Mouse (Mus musculus): ENCODE results near the gene Bicc1. TPM values are rescaled to one million over a fixed set of nuclear protein-coding genes. Genes with fewer than 3 reads are reported as not detected.

Gene Bicc1
- polyA plus RNA-seq, 1 experiment from 2014 or later = 8.5 TPM

- ATAC-seq (ENCODE audit: insufficient read depth, low FRiP score, low TSS enrichment) (no peak), DNase-seq (ENCODE audit: low spot score) (no peak)
- Histone ChIP-seq H3K9me3 (ENCODE audit: control insufficient read depth, low read length) (no peaks in the 10 kb centered on the region), H3K27ac (ENCODE audit: low read depth, low read length) (no peak overlapping the region), H3K9ac (ENCODE audit: low read length) (no peak overlapping the region), H3K4me2 (ENCODE audit: low read depth) (no peak overlapping the region), H3K27me3 (ENCODE audit: control insufficient read depth, insufficient read depth, low read length) (no peaks in the 10 kb centered on the region), H3K4me3 (ENCODE audit: low read depth, low read length) (no peak overlapping the region), H3K36me3 (ENCODE audit: control insufficient read depth, insufficient read depth, low read length) (no peaks in the 10 kb centered on the region), H3K4me1 (ENCODE audit: control insufficient read depth, insufficient read depth, low read length) (no peaks in the 10 kb centered on the region)
- WGBS = 98% methylated on average over 2 of the region's 2 CpGs
Observed at GRCm38 (mm10) chr10:70994135-70994497, 165.4 kb downstream of the Bicc1 start.

- Histone ChIP-seq H3K36me3 (ENCODE audit: control insufficient read depth, insufficient read depth, low read length) (no peaks in the 10 kb centered on the region), H3K27ac (ENCODE audit: low read depth, low read length) (no peak overlapping the region), H3K9me3 (ENCODE audit: control insufficient read depth, low read length) (no peaks in the 10 kb centered on the region), H3K27me3 (ENCODE audit: control insufficient read depth, insufficient read depth, low read length) (no peaks in the 10 kb centered on the region), H3K9ac (ENCODE audit: low read length) (no peak overlapping the region), H3K4me2 (ENCODE audit: low read depth) (no peak overlapping the region), H3K4me1 (ENCODE audit: control insufficient read depth, insufficient read depth, low read length) (no peaks in the 10 kb centered on the region), H3K4me3 (ENCODE audit: low read depth, low read length) (no peak overlapping the region)
- 82% methylated on average over 6 of the region's 6 CpGs for WGBS
- no peak for DNase-seq (ENCODE audit: low spot score)
- ATAC-seq (ENCODE audit: insufficient read depth, low FRiP score, low TSS enrichment) = no peak
Observed at GRCm38 (mm10) chr10:70993497-70994134, 165.9 kb downstream of the Bicc1 start.

GRCm38 (mm10) chr10:70987396-70987795, 172.1 kb downstream of the Bicc1 start:
- no peaks in the 10 kb centered on the region for H3K4me1 ChIP-seq (ENCODE audit: control insufficient read depth, insufficient read depth, low read length)
- H3K27me3 ChIP-seq (ENCODE audit: control insufficient read depth, insufficient read depth, low read length) = no peaks in the 10 kb centered on the region
- ATAC-seq (ENCODE audit: insufficient read depth, low FRiP score, low TSS enrichment) (no peak), DNase-seq (ENCODE audit: low spot score) (no peak)
- H3K27ac ChIP-seq (ENCODE audit: low read depth, low read length) = no peak overlapping the region
- no peaks in the 10 kb centered on the region for H3K36me3 ChIP-seq (ENCODE audit: control insufficient read depth, insufficient read depth, low read length)
- 83% methylated on average over 5 of the region's 5 CpGs for WGBS
- no peak overlapping the region for H3K4me3 ChIP-seq (ENCODE audit: low read depth, low read length)
- H3K4me2 ChIP-seq (ENCODE audit: low read depth) = no peak overlapping the region
- H3K9me3 ChIP-seq (ENCODE audit: control insufficient read depth, low read length) = no peaks in the 10 kb centered on the region
- H3K9ac ChIP-seq (ENCODE audit: low read length) = no peak overlapping the region

GRCm38 (mm10) chr10:70983036-70983670, 176.3 kb downstream of the Bicc1 start:
- ATAC-seq (ENCODE audit: insufficient read depth, low FRiP score, low TSS enrichment) (no peak), DNase-seq (ENCODE audit: low spot score) (no peak)
- no peaks in the 10 kb centered on the region for H3K36me3 ChIP-seq (ENCODE audit: control insufficient read depth, insufficient read depth, low read length)
- no peaks in the 10 kb centered on the region for H3K4me1 ChIP-seq (ENCODE audit: control insufficient read depth, insufficient read depth, low read length)
- H3K9ac ChIP-seq (ENCODE audit: low read length) = no peak overlapping the region
- no peaks in the 10 kb centered on the region for H3K27me3 ChIP-seq (ENCODE audit: control insufficient read depth, insufficient read depth, low read length)
- H3K4me2 ChIP-seq (ENCODE audit: low read depth) = no peak overlapping the region
- 78% methylated on average over 11 of the region's 11 CpGs for WGBS
- H3K27ac ChIP-seq (ENCODE audit: low read depth, low read length) = no peak overlapping the region
- H3K4me3 ChIP-seq (ENCODE audit: low read depth, low read length) = no peak overlapping the region
- no peaks in the 10 kb centered on the region for H3K9me3 ChIP-seq (ENCODE audit: control insufficient read depth, low read length)

- no peak overlapping the region for H3K9ac ChIP-seq (ENCODE audit: low read length)
- H3K4me2 ChIP-seq (ENCODE audit: low read depth) = no peak overlapping the region
- DNase-seq (ENCODE audit: low spot score) (no peak), ATAC-seq (ENCODE audit: insufficient read depth, low FRiP score, low TSS enrichment) (no peak)
- WGBS = 94% methylated on average over 7 of the region's 7 CpGs
- no peaks in the 10 kb centered on the region for H3K9me3 ChIP-seq (ENCODE audit: control insufficient read depth, low read length)
- H3K27me3 ChIP-seq (ENCODE audit: control insufficient read depth, insufficient read depth, low read length) = no peaks in the 10 kb centered on the region
- H3K4me1 ChIP-seq (ENCODE audit: control insufficient read depth, insufficient read depth, low read length) = no peaks in the 10 kb centered on the region
- no peak overlapping the region for H3K4me3 ChIP-seq (ENCODE audit: low read depth, low read length)
- no peaks in the 10 kb centered on the region for H3K36me3 ChIP-seq (ENCODE audit: control insufficient read depth, insufficient read depth, low read length)
- H3K27ac ChIP-seq (ENCODE audit: low read depth, low read length) = no peak overlapping the region
Observed at GRCm38 (mm10) chr10:70982156-70982555, 177.3 kb downstream of the Bicc1 start.

DNA sequence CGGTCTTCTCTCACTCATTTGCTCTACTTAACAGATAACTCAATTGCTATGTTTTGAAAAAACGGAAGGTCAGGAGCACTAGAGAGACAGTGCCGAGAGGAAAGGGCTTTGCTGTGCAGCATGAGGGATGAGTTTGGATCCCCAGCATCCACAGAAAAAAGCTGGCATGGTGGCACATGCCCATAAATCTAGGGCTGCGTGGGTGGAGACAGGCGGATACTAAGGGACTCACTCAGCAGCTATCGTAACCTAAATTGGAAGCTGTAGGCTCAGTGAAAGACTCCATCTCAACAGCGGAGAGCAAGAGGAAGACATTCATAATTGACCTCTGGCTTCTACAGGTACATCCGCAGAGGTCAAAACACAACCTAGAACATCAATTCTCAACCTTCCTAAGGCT, 179.8 kb downstream of the Bicc1 start:
- Histone ChIP-seq H3K9me3 (ENCODE audit: control insufficient read depth, low read length) (no peaks in the 10 kb centered on the region), H3K4me3 (ENCODE audit: low read depth, low read length) (no peak overlapping the region), H3K27me3 (ENCODE audit: control insufficient read depth, insufficient read depth, low read length) (no peaks in the 10 kb centered on the region), H3K9ac (ENCODE audit: low read length) (no peak overlapping the region), H3K4me1 (ENCODE audit: control insufficient read depth, insufficient read depth, low read length) (no peaks in the 10 kb centered on the region), H3K27ac (ENCODE audit: low read depth, low read length) (no peak overlapping the region), H3K36me3 (ENCODE audit: control insufficient read depth, insufficient read depth, low read length) (no peaks in the 10 kb centered on the region), H3K4me2 (ENCODE audit: low read depth) (no peak overlapping the region)
- ATAC-seq (ENCODE audit: insufficient read depth, low FRiP score, low TSS enrichment) = no peak
- DNase-seq (ENCODE audit: low spot score) = no peak
- WGBS = 92% methylated on average over 8 of the region's 8 CpGs

- ATAC-seq (ENCODE audit: insufficient read depth, low FRiP score, low TSS enrichment) = no peak
- Histone ChIP-seq H3K4me2 (ENCODE audit: low read depth) (no peak overlapping the region), H3K27ac (ENCODE audit: low read depth, low read length) (no peak overlapping the region), H3K27me3 (ENCODE audit: control insufficient read depth, insufficient read depth, low read length) (no peaks in the 10 kb centered on the region), H3K4me1 (ENCODE audit: control insufficient read depth, insufficient read depth, low read length) (no peaks in the 10 kb centered on the region), H3K9ac (ENCODE audit: low read length) (no peak overlapping the region), H3K9me3 (ENCODE audit: control insufficient read depth, low read length) (no peaks in the 10 kb centered on the region), H3K4me3 (ENCODE audit: low read depth, low read length) (no peak overlapping the region), H3K36me3 (ENCODE audit: control insufficient read depth, insufficient read depth, low read length) (no peaks in the 10 kb centered on the region)
- DNase-seq (ENCODE audit: low spot score) = no peak
- WGBS = 51% methylated on average over 6 of the region's 6 CpGs
Observed at GRCm38 (mm10) chr10:70977141-70977540, 182.4 kb downstream of the Bicc1 start.

DNA sequence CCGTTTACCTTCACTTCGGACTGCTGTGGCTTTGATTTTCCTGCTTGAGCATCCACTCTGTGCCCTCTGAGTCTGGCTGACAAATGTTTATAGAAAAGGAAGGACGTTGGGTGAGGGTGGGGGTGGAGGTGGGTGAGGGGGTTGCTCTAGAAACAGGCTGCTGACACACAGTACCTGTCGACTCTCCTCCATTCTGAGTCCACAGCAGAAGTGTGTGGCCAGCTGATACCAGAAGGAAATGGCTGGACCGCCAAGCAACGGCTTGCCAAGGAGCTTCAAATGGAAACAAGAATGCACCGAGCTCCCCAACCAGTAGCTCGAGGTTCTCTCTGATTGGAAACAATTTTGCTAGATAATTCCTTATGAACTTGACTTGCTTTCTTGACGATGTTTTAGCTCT, 182.9 kb downstream of the Bicc1 start:
- WGBS = 81% methylated on average over 9 of the region's 9 CpGs
- H3K9ac ChIP-seq (ENCODE audit: low read length) = no peak overlapping the region
- no peak overlapping the region for H3K27ac ChIP-seq (ENCODE audit: low read depth, low read length)
- no peaks in the 10 kb centered on the region for H3K36me3 ChIP-seq (ENCODE audit: control insufficient read depth, insufficient read depth, low read length)
- DNase-seq (ENCODE audit: low spot score) (no peak), ATAC-seq (ENCODE audit: insufficient read depth, low FRiP score, low TSS enrichment) (no peak)
- H3K4me2 ChIP-seq (ENCODE audit: low read depth) = no peak overlapping the region
- H3K27me3 ChIP-seq (ENCODE audit: control insufficient read depth, insufficient read depth, low read length) = no peaks in the 10 kb centered on the region
- H3K4me3 ChIP-seq (ENCODE audit: low read depth, low read length) = no peak overlapping the region
- no peaks in the 10 kb centered on the region for H3K9me3 ChIP-seq (ENCODE audit: control insufficient read depth, low read length)
- no peaks in the 10 kb centered on the region for H3K4me1 ChIP-seq (ENCODE audit: control insufficient read depth, insufficient read depth, low read length)

DNA sequence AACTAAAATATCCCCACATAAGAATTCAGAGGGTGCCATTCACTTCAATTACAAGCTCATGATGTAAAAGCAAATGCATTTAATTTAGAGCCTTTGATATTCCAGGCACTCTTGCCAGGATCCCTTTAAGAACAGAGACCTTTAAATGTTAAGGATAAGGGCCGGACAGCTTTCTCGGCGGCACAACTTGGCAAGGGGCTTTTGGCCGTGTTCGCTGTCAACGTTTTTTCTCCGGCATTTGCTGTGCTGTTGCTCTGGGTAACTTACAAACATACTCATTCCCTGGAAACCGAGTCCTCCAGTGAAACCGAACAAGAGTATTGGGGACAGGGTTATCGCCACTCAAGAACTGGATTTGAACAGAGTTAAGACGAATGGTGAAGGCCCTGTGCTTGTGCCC, 188.3 kb downstream of the Bicc1 start:
- H3K36me3 ChIP-seq (ENCODE audit: control insufficient read depth, insufficient read depth, low read length) = no peaks in the 10 kb centered on the region
- peaks cover 2% of the 10 kb centered on the region; the same call in 1 of the 2 replicates for H3K4me1 ChIP-seq (ENCODE audit: control insufficient read depth, insufficient read depth, low read length)
- no peak overlapping the region for H3K4me2 ChIP-seq (ENCODE audit: low read depth)
- H3K27ac ChIP-seq (ENCODE audit: low read depth, low read length) = no peak overlapping the region
- H3K9me3 ChIP-seq (ENCODE audit: control insufficient read depth, low read length) = no peaks in the 10 kb centered on the region
- no peaks in the 10 kb centered on the region for H3K27me3 ChIP-seq (ENCODE audit: control insufficient read depth, insufficient read depth, low read length)
- no peak overlapping the region for H3K9ac ChIP-seq (ENCODE audit: low read length)
- H3K4me3 ChIP-seq (ENCODE audit: low read depth, low read length) = no peak overlapping the region
- 93% methylated on average over 11 of the region's 11 CpGs for WGBS
- ATAC-seq (ENCODE audit: insufficient read depth, low FRiP score, low TSS enrichment) (no peak), DNase-seq (ENCODE audit: low spot score) (no peak)
